Mouse (Mus musculus) forebrain, embryonic 14.5 days (tissue): ENCODE results near the gene Odam. TPM values are rescaled to one million over a fixed set of nuclear protein-coding genes. Genes with fewer than 3 reads are reported as not detected.

Experiments
- ATAC-seq: fragments of 200-750 bp; cut with Nextera tagmentation; 2 replicates; pipeline ENCODE4 v1.8.0; 2017; ENCODE audit warnings: mild to moderate bottlenecking, moderate library complexity
- DNase-seq: peaks from one replicate; pipeline ENCODE4 v3.0.0-alpha.2; 2015; ENCODE audit warnings: low spot score
- H3K27ac ChIP-seq: fragments of 300-500 bp; sonication (generic); 2 replicates; pipeline ENCODE4 v1.5.1; 2014; ENCODE audit warnings: low read depth, mild to moderate bottlenecking, control low read depth, low read length, moderate library complexity
- H3K27me3 ChIP-seq: fragments of 300-500 bp; sonication (generic); replicated peaks from 2 replicates; pipeline ENCODE4 v1.6.1; 2014; ENCODE audit warnings: low read length, control low read depth, mixed read lengths; ENCODE audit not compliant: control insufficient read depth, insufficient read depth
- H3K36me3 ChIP-seq: fragments of 300-500 bp; sonication (generic); 2 replicates; pipeline ENCODE4 v1.6.1; 2014; ENCODE audit warnings: low read length, control low read depth; ENCODE audit not compliant: control insufficient read depth, insufficient read depth
- H3K4me1 ChIP-seq: fragments of 300-500 bp; sonication (generic); 2 replicates; pipeline ENCODE4 v1.6.1; 2014; ENCODE audit warnings: antibody characterized with exemption, low read length, control low read depth; ENCODE audit not compliant: control insufficient read depth, insufficient read depth
- H3K4me2 ChIP-seq: fragments of 300-500 bp; sonication (generic); 2 replicates; pipeline ENCODE4 v1.6.1; 2014; ENCODE audit warnings: mild to moderate bottlenecking, control low read depth, low read length
- H3K4me3 ChIP-seq: fragments of 300-500 bp; sonication (generic); 2 replicates; pipeline ENCODE4 v1.5.1; 2014; ENCODE audit warnings: low read depth, low read length, control low read depth
- H3K9ac ChIP-seq: fragments of 300-500 bp; sonication (generic); 2 replicates; pipeline ENCODE4 v1.6.1; 2014; ENCODE audit warnings: mild to moderate bottlenecking, low read length, control low read depth, moderate library complexity
- H3K9me3 ChIP-seq: fragments of 300-500 bp; sonication (generic); replicated peaks from 2 replicates; pipeline ENCODE4 v1.6.1; 2016; ENCODE audit warnings: low read length, control low read depth, mixed read lengths; ENCODE audit not compliant: control insufficient read depth
- WGBS: fragments of 180-500 bp; shearing (Covaris S2); extraction: QIAGEN DNeasy Blood & Tissue Kit; methylation state at CpG from one replicate; pipeline ENCODE4 v1.1.7; 2014; 5-methylcytosine and 5-hydroxymethylcytosine counted together
- polyA plus RNA-seq: library from polyadenylated mRNA; unstranded; fragments of >200 nt; fragmentation: Nextera tagmentation; extraction: Ambion mirVana; gene quantifications from 2 replicates; pipeline ENCODE4 v1.2.1, GENCODE M21; 2014

The Odam gene
- polyA plus RNA-seq: not detected in 2 replicates

GRCm38 (mm10) chr5:87884729-87885128, at the start of gene Odam:
TSS of gene Odam (plus strand) at chr5:87885029.
- ATAC-seq: no peak
- H3K4me1 ChIP-seq: no peaks in the 10 kb centered on the region

GRCm38 (mm10) chr5:87855136-87855716, 29.6 kb upstream of the Odam start:
- no peak overlapping the region for H3K4me2 ChIP-seq
- no peaks in the 10 kb centered on the region for H3K36me3 ChIP-seq
- H3K4me3 ChIP-seq: no peak overlapping the region
- DNase-seq (no peak), ATAC-seq (no peak)
- H3K4me1 ChIP-seq: no peaks in the 10 kb centered on the region
- no peak overlapping the region for H3K27ac ChIP-seq
- H3K9ac ChIP-seq: no peak overlapping the region
- H3K27me3 ChIP-seq: no peaks in the 10 kb centered on the region
- WGBS: 84% methylated on average over 3 of the region's 3 CpGs
- H3K9me3 ChIP-seq: no peaks in the 10 kb centered on the region

More at GRCm38 (mm10) chr5:87884729-87885128, at the start of gene Odam:
- no peak for DNase-seq
- Histone ChIP-seq H3K27ac (no peak within 1 kb of the TSS), H3K27me3 (no peaks in the 10 kb centered on the region), H3K9me3 (no peaks in the 10 kb centered on the region), H3K36me3 (no peaks in the 10 kb centered on the region), H3K4me2 (no peak within 1 kb of the TSS), H3K4me3 (no peak within 1 kb of the TSS), H3K9ac (no peak within 1 kb of the TSS)
- WGBS: 52% methylated on average over 1 of the region's 1 CpGs

- Histone ChIP-seq H3K27ac (no peak overlapping the region), H3K4me3 (no peak overlapping the region), H3K27me3 (no peaks in the 10 kb centered on the region), H3K9me3 (no peaks in the 10 kb centered on the region), H3K4me1 (no peaks in the 10 kb centered on the region), H3K36me3 (no peaks in the 10 kb centered on the region), H3K9ac (no peak overlapping the region), H3K4me2 (no peak overlapping the region)
- WGBS: 76% methylated on average over 2 of the region's 2 CpGs
- ATAC-seq: no peak
- no peak for DNase-seq
Observed at GRCm38 (mm10) chr5:87870084-87870483, 14.7 kb upstream of the Odam start.

- H3K4me3 ChIP-seq: no peak overlapping the region
- no peaks in the 10 kb centered on the region for H3K27me3 ChIP-seq
- DNase-seq (no peak), ATAC-seq (no peak)
- H3K4me2 ChIP-seq: no peak overlapping the region
- no peak overlapping the region for H3K9ac ChIP-seq
- 48% methylated on average over 4 of the region's 4 CpGs for WGBS
- H3K4me1 ChIP-seq: no peaks in the 10 kb centered on the region
- H3K27ac ChIP-seq: no peak overlapping the region
- H3K9me3 ChIP-seq: no peaks in the 10 kb centered on the region
- no peaks in the 10 kb centered on the region for H3K36me3 ChIP-seq
Observed at GRCm38 (mm10) chr5:87871423-87871822, 13.4 kb upstream of the Odam start.

GRCm38 (mm10) chr5:87925372-87925771, 40.5 kb downstream of the Odam start, which contains the start of gene Csn3:
TSS of gene Csn3 (plus strand) at chr5:87925579.
- ATAC-seq: no peak
- H3K4me1 ChIP-seq: no peaks in the 10 kb centered on the region
- DNase-seq: no peak
- H3K36me3 ChIP-seq: no peaks in the 10 kb centered on the region
- no peaks in the 10 kb centered on the region for H3K9me3 ChIP-seq
- H3K4me2 ChIP-seq: no peak within 1 kb of the TSS
- H3K4me3 ChIP-seq: no peak within 1 kb of the TSS
- 25% methylated on average over 5 of the region's 5 CpGs for WGBS
- H3K9ac ChIP-seq: no peak within 1 kb of the TSS
- no peaks in the 10 kb centered on the region for H3K27me3 ChIP-seq
- no peak within 1 kb of the TSS for H3K27ac ChIP-seq

GRCm38 (mm10) chr5:87931603-87932002, 46.8 kb downstream of the Odam start:
- Histone ChIP-seq H3K4me1 (no peaks in the 10 kb centered on the region), H3K27me3 (no peaks in the 10 kb centered on the region), H3K4me2 (no peak overlapping the region), H3K9me3 (no peaks in the 10 kb centered on the region), H3K9ac (no peak overlapping the region), H3K4me3 (no peak overlapping the region), H3K36me3 (no peaks in the 10 kb centered on the region), H3K27ac (no peak overlapping the region)
- ATAC-seq: no peak
- DNase-seq: no peak
- 44% methylated on average over 1 of the region's 1 CpGs for WGBS

GRCm38 (mm10) chr5:87940752-87941151, 55.9 kb downstream of the Odam start:
- Histone ChIP-seq H3K4me1 (no peaks in the 10 kb centered on the region), H3K4me2 (no peak overlapping the region), H3K27me3 (no peaks in the 10 kb centered on the region), H3K36me3 (no peaks in the 10 kb centered on the region), H3K4me3 (no peak overlapping the region), H3K9me3 (no peaks in the 10 kb centered on the region), H3K9ac (no peak overlapping the region), H3K27ac (no peak overlapping the region)
- ATAC-seq: no peak
- DNase-seq: peak; percentile 47
- 51% methylated on average over 3 of the region's 3 CpGs for WGBS

GRCm38 (mm10) chr5:87942515-87942914, 57.7 kb downstream of the Odam start:
- DNase-seq (peak; percentile 2), ATAC-seq (no peak)
- Histone ChIP-seq H3K9me3 (no peaks in the 10 kb centered on the region), H3K4me2 (no peak overlapping the region), H3K27ac (no peak overlapping the region), H3K9ac (no peak overlapping the region), H3K4me1 (no peaks in the 10 kb centered on the region), H3K36me3 (no peaks in the 10 kb centered on the region), H3K27me3 (no peaks in the 10 kb centered on the region), H3K4me3 (no peak overlapping the region)
